Mouse (Mus musculus) heart, embryonic 14.5 days (tissue): Measurements from ENCODE around the gene Ovol2. TPM values are rescaled to one million over a fixed set of nuclear protein-coding genes. Genes with fewer than 3 reads are reported as not detected.
"Not testable (repeated sequence)": the region's sequence is repeated elsewhere in the genome, so short reads cannot be mapped to it uniquely, and the experiment has no call there.

Source experiments
- ATAC-seq: fragments of 200-750 bp; cut with Nextera tagmentation; 2 replicates; pipeline ENCODE4 v1.8.0; 2017; ENCODE audit warnings: low read depth, moderate TSS enrichment; ENCODE audit not compliant: insufficient number of reproducible peaks, insufficient read depth, low FRiP score
- H3K27ac ChIP-seq, 2 experiments: fragments of 200-500 bp in 1 of 2; fragments of 300-500 bp in 1 of 2; sonication (generic) in 1 of 2; replicated peaks in 1 of 2; 2 replicates each; pipeline ENCODE4 v1.5.1; 2012 to 2014; ENCODE audit warnings: low read depth in 2 of 2, low read length in 2 of 2, control low read depth in 1 of 2, mild to moderate bottlenecking in 1 of 2, mixed read lengths in 1 of 2; ENCODE audit not compliant: control insufficient read depth in 1 of 2, insufficient read depth in 1 of 2
- H3K27me3 ChIP-seq: fragments of 300-500 bp; sonication (generic); 2 replicates; pipeline ENCODE4 v1.6.1; 2014; ENCODE audit warnings: mild to moderate bottlenecking, low read length, control low read depth; ENCODE audit not compliant: control insufficient read depth, insufficient read depth
- H3K36me3 ChIP-seq: fragments of 300-500 bp; sonication (generic); 2 replicates; pipeline ENCODE4 v1.6.1; 2014; ENCODE audit warnings: mild to moderate bottlenecking, control low read depth, low read length, mixed read lengths; ENCODE audit not compliant: control insufficient read depth, insufficient read depth
- H3K4me1 ChIP-seq, 2 experiments: fragments of 200-500 bp in 1 of 2; fragments of 300-500 bp in 1 of 2; sonication (generic) in 1 of 2; 2 replicates each; pipeline ENCODE4 v1.6.1; 2012 to 2014; ENCODE audit warnings: low read length in 2 of 2, control low read depth in 1 of 2, mixed read lengths in 1 of 2; ENCODE audit not compliant: control insufficient read depth in 2 of 2, insufficient read depth in 2 of 2
- H3K4me2 ChIP-seq: fragments of 300-500 bp; sonication (generic); 2 replicates; pipeline ENCODE4 v1.6.1; 2014; ENCODE audit warnings: mild to moderate bottlenecking, low read length
- H3K4me3 ChIP-seq, 2 experiments: fragments of 200-500 bp in 1 of 2; fragments of 300-500 bp in 1 of 2; sonication (generic) in 1 of 2; 2 replicates each; pipeline ENCODE4 v1.5.1; 2012 to 2014; ENCODE audit warnings: low read length in 2 of 2, mild to moderate bottlenecking in 2 of 2, control low read depth in 1 of 2, low read depth in 1 of 2, moderate library complexity in 1 of 2; ENCODE audit not compliant: control insufficient read depth in 1 of 2, insufficient read depth in 1 of 2
- H3K9ac ChIP-seq: fragments of 300-500 bp; sonication (generic); 2 replicates; pipeline ENCODE4 v1.6.1; 2014; ENCODE audit warnings: mild to moderate bottlenecking, low read length
- H3K9me3 ChIP-seq: fragments of 300-500 bp; sonication (generic); 2 replicates; pipeline ENCODE4 v1.6.1; 2016; ENCODE audit warnings: low read length, control low read depth; ENCODE audit not compliant: control insufficient read depth
- WGBS: fragments of 180-500 bp; shearing (Covaris S2); extraction: QIAGEN DNeasy Blood & Tissue Kit; methylation state at CpG from one replicate; pipeline ENCODE4 v1.1.7; 2014; 5-methylcytosine and 5-hydroxymethylcytosine counted together
- polyA plus RNA-seq: library from polyadenylated mRNA; unstranded; fragments of >200 nt; fragmentation: Nextera tagmentation; extraction: Ambion mirVana; gene quantifications from 2 replicates; pipeline ENCODE4 v1.2.1, GENCODE M21; 2014

The Ovol2 gene
- polyA plus RNA-seq, 1 experiment from 2014 or later: 0.18 TPM

GRCm38 (mm10) chr2:144369020-144369421, 37.1 kb upstream of the Ovol2 start:
- Histone ChIP-seq H3K4me2 (peak overlapping the region; percentile 67), H3K9me3 (no peaks in the 10 kb centered on the region), H3K36me3 (peaks cover 18% of the 10 kb centered on the region), H3K9ac (peak overlapping the region; percentile 90), H3K4me3 (peak overlapping the region; percentile 86 to 100), H3K4me1 (peaks cover 0 to 10% of the 10 kb centered on the region in 2 experiments; a peak in 2 of 4 replicates), H3K27ac (peak overlapping the region; percentile 93 to 99), H3K27me3 (no peaks in the 10 kb centered on the region)
- 1% methylated on average over 36 of the region's 43 CpGs for WGBS
- ATAC-seq: peak; percentile 85

DNA sequence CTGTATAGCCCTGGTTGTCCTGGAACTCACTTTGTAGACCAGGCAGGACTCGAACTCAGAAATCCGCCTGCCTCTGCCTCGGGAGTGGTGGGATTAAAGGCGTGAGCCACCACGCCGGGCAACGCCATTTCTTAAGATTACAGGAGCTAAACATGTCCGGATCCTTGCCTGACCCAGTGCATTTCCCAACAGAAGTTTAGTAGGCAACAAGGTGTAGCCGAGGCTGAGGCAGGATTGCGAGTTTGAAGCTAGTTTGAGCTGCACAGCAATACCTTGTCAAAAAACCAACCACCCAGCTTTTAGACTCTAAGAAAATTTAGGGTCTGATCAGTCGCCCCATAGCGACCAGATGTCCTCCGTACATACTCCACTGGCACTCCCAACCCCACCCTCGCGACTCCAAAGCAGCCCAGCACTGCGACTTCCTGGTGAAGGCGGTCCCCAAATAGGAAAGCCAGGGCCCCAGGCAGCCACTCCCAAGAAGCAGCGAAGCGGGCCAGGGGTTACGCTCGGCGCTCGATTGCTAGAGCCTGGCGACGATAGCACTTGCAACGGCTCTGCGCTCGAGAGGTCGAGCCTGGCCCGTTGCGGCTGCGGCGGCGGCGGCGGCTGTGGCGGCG, 36.6 kb upstream of the Ovol2 start, which contains the start of the genes Kat14 and Pet117:
TSS of gene Kat14 (plus strand) at position 584 of the 620 bp plus-strand sequence.
TSS of gene Pet117 (plus strand) at position 597 of the 620 bp plus-strand sequence.
- peaks cover 0 to 10% of the 10 kb centered on the region in 2 experiments; a peak in 2 of 4 replicates for H3K4me1 ChIP-seq
- 5% methylated on average over 38 of the region's 38 CpGs for WGBS
- peaks cover 13% of the 10 kb centered on the region for H3K36me3 ChIP-seq
- H3K27ac ChIP-seq: peak within 1 kb of the TSS; percentile 93 to 99
- peak; percentile 93 for ATAC-seq
- H3K4me2 ChIP-seq: peak within 1 kb of the TSS; percentile 67
- peak within 1 kb of the TSS; percentile 90 for H3K9ac ChIP-seq
- no peaks in the 10 kb centered on the region for H3K9me3 ChIP-seq
- no peaks in the 10 kb centered on the region for H3K27me3 ChIP-seq
- H3K4me3 ChIP-seq: peak within 1 kb of the TSS; percentile 86 to 100

DNA sequence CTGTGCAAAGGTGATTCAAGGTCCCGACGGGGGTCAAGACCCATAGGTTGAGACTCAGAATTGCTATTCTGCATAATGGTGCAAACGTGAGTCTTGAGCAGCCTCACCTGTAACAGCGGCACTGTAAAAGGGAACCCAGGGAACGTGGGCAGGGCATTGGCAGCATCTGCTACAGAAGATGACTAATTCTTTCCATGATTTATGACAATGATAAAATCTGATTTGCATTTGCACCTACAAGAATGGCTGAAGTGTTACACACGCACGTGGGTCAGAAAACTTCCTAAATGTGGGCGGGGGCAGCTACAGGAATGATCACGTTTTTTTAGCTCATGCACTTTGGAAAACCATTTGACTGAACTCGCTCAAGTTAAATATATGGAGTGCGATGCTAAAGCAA, 20.9 kb upstream of the Ovol2 start:
- Histone ChIP-seq H3K4me3 (no peak overlapping the region), H3K36me3 (no peaks in the 10 kb centered on the region), H3K27ac (no peak overlapping the region), H3K4me1 (no peaks in the 10 kb centered on the region), H3K4me2 (no peak overlapping the region), H3K9ac (no peak overlapping the region), H3K9me3 (no peaks in the 10 kb centered on the region), H3K27me3 (no peaks in the 10 kb centered on the region)
- 83% methylated on average over 11 of the region's 11 CpGs for WGBS
- ATAC-seq: no peak

- 61% methylated on average over 3 of the region's 3 CpGs for WGBS
Measured at GRCm38 (mm10) chr2:144348525-144348924, 16.6 kb upstream of the Ovol2 start.

GRCm38 (mm10) chr2:144343158-144343557, 11.2 kb upstream of the Ovol2 start:
- H3K27me3 ChIP-seq: no peaks in the 10 kb centered on the region
- H3K36me3 ChIP-seq: no peaks in the 10 kb centered on the region
- no peak overlapping the region for H3K4me3 ChIP-seq
- H3K4me1 ChIP-seq: no peaks in the 10 kb centered on the region
- H3K27ac ChIP-seq: no peak overlapping the region
- no peak overlapping the region for H3K4me2 ChIP-seq
- 56% methylated on average over 4 of the region's 4 CpGs for WGBS
- no peak for ATAC-seq
- H3K9ac ChIP-seq: no peak overlapping the region
- no peaks in the 10 kb centered on the region for H3K9me3 ChIP-seq

More at GRCm38 (mm10) chr2:144348525-144348924, 16.6 kb upstream of the Ovol2 start:
- Histone ChIP-seq H3K9ac (no peak overlapping the region), H3K4me1 (no peaks in the 10 kb centered on the region), H3K4me3 (no peak overlapping the region), H3K4me2 (no peak overlapping the region), H3K36me3 (no peaks in the 10 kb centered on the region), H3K27ac (no peak overlapping the region), H3K27me3 (no peaks in the 10 kb centered on the region), H3K9me3 (no peaks in the 10 kb centered on the region)
- ATAC-seq: no peak

DNA sequence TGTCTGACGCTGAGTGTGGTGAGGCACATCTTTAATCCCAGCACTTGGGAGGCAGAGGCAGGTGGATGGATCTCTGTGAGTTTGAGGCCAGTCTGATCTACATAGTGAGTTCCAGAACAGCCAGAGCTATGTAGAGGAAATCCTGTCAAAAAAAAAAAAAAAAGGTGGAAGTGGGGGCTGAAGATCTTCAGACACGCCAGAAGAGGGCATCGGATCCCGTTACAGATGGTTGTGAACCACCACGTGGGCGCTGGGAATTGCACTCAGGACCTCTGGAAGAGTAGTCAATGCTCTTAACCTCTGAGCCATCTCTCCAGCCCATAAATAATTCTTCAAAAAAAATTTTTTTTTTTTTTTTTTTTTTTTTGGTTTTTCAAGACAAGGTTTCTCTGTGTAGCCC, 6.2 kb upstream of the Ovol2 start:
- H3K4me1 ChIP-seq, H3K36me3 ChIP-seq, H3K27ac ChIP-seq, H3K4me2 ChIP-seq, ATAC-seq, H3K4me3 ChIP-seq, H3K9me3 ChIP-seq, H3K9ac ChIP-seq: not testable (repeated sequence)
- 73% methylated on average over 6 of the region's 6 CpGs for WGBS
- peaks cover 25% of the 10 kb centered on the region for H3K27me3 ChIP-seq

GRCm38 (mm10) chr2:144337701-144338100, 5.8 kb upstream of the Ovol2 start:
- Histone ChIP-seq H3K9ac (no peak overlapping the region), H3K4me2 (no peak overlapping the region), H3K27me3 (peaks cover 29% of the 10 kb centered on the region), H3K9me3 (no peaks in the 10 kb centered on the region), H3K4me1 (peaks cover 0 to 6% of the 10 kb centered on the region in 2 experiments; a peak in 3 of 4 replicates), H3K4me3 (no peak overlapping the region), H3K27ac (no peak overlapping the region), H3K36me3 (no peaks in the 10 kb centered on the region)
- 80% methylated on average over 7 of the region's 8 CpGs for WGBS
- ATAC-seq: no peak

DNA sequence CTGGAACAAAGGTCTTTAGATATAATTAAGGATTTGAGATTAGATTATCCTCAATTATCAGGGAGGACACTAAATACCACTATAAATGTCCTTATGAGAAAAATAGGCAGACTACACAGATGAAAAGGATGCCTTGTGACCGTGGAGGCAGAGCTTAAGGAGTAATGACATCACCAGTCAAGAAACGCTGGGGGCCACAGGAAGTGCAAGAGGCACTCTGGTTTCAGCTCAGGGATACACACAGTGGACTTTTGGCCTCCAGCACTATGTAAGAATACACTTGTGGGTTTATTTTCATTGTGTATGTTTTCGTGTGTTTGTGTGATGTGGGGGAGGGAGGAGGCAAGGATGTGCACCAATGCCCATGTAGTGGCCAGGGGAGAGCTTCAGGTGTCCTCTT, 5.3 kb upstream of the Ovol2 start:
- Histone ChIP-seq H3K36me3 (no peaks in the 10 kb centered on the region), H3K9ac (no peak overlapping the region), H3K27me3 (peaks cover 34% of the 10 kb centered on the region), H3K4me1 (peaks cover 0 to 8% of the 10 kb centered on the region in 2 experiments; a peak in 3 of 4 replicates), H3K9me3 (no peaks in the 10 kb centered on the region), H3K4me2 (no peak overlapping the region), H3K27ac (no peak overlapping the region), H3K4me3 (no peak overlapping the region)
- ATAC-seq: no peak
- 46% methylated on average over 3 of the region's 3 CpGs for WGBS
